In genomic region chr1:50547794-50548193, GRCm38 (mm10) we compare ENCODE assay signal across 20 mouse cellular contexts.
DNase-seq lines count a peak whose midpoint lies in the region; ATAC-seq and TF ChIP-seq lines count a peak whose summit lies in the region.
"Had no signal": no experiment of that assay in that cellular context is flagged by ENCODE, and none has a peak within 500 bp of the region (broad histone marks: within the 10 kb centered on the region; RNA-seq: fewer than 3 reads in every experiment).

No protein-coding gene starts in this region.

- no peaks in the 10 kb centered on the region for H3K4me1 ChIP-seq in midbrain, postnatal 0 days (ENCODE audit: insufficient read depth, low read length)
- no peaks in the 10 kb centered on the region for H3K4me1 ChIP-seq in midbrain, embryonic 15.5 days
- H3K4me1 ChIP-seq in neural tube, embryonic 15.5 days: no peaks in the 10 kb centered on the region
- H3K4me1 ChIP-seq: embryonic facial prominence, embryonic 13.5 days; embryonic facial prominence, embryonic 15.5 days; forebrain, embryonic 10.5 days; forebrain, embryonic 12.5 days had no signal

- no peak for ATAC-seq in midbrain, postnatal 0 days (ENCODE audit: low FRiP score)
- ATAC-seq in midbrain, embryonic 15.5 days (replicated peaks): no peak
- peak; percentile 53; the same call in 1 of the 2 replicates for ATAC-seq in neural tube, embryonic 15.5 days (ENCODE audit: low FRiP score)
- ATAC-seq: forebrain, embryonic 14.5 days; forebrain, embryonic 16.5 days had no signal

- no peaks in the 10 kb centered on the region for H3K27me3 ChIP-seq in midbrain, postnatal 0 days (ENCODE audit: insufficient read depth, low read length)
- no peaks in the 10 kb centered on the region for H3K27me3 ChIP-seq in midbrain, embryonic 15.5 days (replicated peaks)
- no peaks in the 10 kb centered on the region for H3K27me3 ChIP-seq in neural tube, embryonic 15.5 days (replicated peaks)
- H3K27me3 ChIP-seq: embryonic facial prominence, embryonic 13.5 days; embryonic facial prominence, embryonic 15.5 days; forebrain, embryonic 12.5 days had no signal

- 60% methylated on average over 2 of the region's 2 CpGs for WGBS in midbrain, postnatal 0 days
- 71% methylated on average over 2 of the region's 2 CpGs for WGBS in midbrain, embryonic 15.5 days
- WGBS in neural tube, embryonic 15.5 days: 77% methylated on average over 2 of the region's 2 CpGs

- peak; percentile 2 for DNase-seq in midbrain, postnatal 0 days (ENCODE audit: low spot score)
- peak; percentile 8 for DNase-seq in brain, embryonic 14.5 days (ENCODE audit: low read depth)
- DNase-seq in embryo, embryonic 11 days: no peak
- DNase-seq: adrenal gland, adult 2 months; adrenal gland, postnatal 10 days; adrenal gland, postnatal 25 days; cerebellum, adult 11-12 months; cerebellum, adult 2 months; cerebellum, adult 9-10 months; cerebellum, postnatal 10 days; cerebellum, postnatal 25 days had no signal

- TF ChIP-seq POLR2A in brain, embryonic 14.5 days (IDR thresholded peaks at IDR 0.05; ENCODE audit: borderline replicate concordance, extremely low read depth, insufficient read depth, insufficient read length, poor library complexity, severe bottlenecking): no peak

- H3K9ac ChIP-seq in midbrain, postnatal 0 days (replicated peaks; ENCODE audit: low read length, poor library complexity, severe bottlenecking): no peak overlapping the region
- H3K9ac ChIP-seq in midbrain, embryonic 15.5 days: no peak overlapping the region
- no peak overlapping the region for H3K9ac ChIP-seq in neural tube, embryonic 15.5 days (replicated peaks)
- H3K9ac ChIP-seq: embryonic facial prominence, embryonic 13.5 days; embryonic facial prominence, embryonic 15.5 days; forebrain, embryonic 12.5 days had no signal

- no peak overlapping the region for H3K4me3 ChIP-seq in midbrain, postnatal 0 days (ENCODE audit: low read depth, low read length)
- H3K4me3 ChIP-seq in midbrain, embryonic 15.5 days: no peak overlapping the region
- H3K4me3 ChIP-seq in neural tube, embryonic 15.5 days (replicated peaks): no peak overlapping the region
- H3K4me3 ChIP-seq: embryonic facial prominence, embryonic 13.5 days; embryonic facial prominence, embryonic 15.5 days; erythroblast, embryonic 14.5 days; forebrain, embryonic 10.5 days; forebrain, embryonic 12.5 days had no signal

- H3K9me3 ChIP-seq in midbrain, postnatal 0 days (ENCODE audit: low read length): no peaks in the 10 kb centered on the region
- no peaks in the 10 kb centered on the region for H3K9me3 ChIP-seq in midbrain, embryonic 15.5 days
- no peaks in the 10 kb centered on the region for H3K9me3 ChIP-seq in neural tube, embryonic 15.5 days (replicated peaks)
- H3K9me3 ChIP-seq: embryonic facial prominence, embryonic 13.5 days; embryonic facial prominence, embryonic 15.5 days; forebrain, embryonic 10.5 days; forebrain, embryonic 12.5 days had no signal

- H3K27ac ChIP-seq in midbrain, postnatal 0 days (ENCODE audit: low read depth, low read length): no peak overlapping the region
- no peak overlapping the region for H3K27ac ChIP-seq in midbrain, embryonic 15.5 days
- no peak overlapping the region for H3K27ac ChIP-seq in neural tube, embryonic 15.5 days (replicated peaks)
- H3K27ac ChIP-seq: embryonic facial prominence, embryonic 13.5 days; embryonic facial prominence, embryonic 15.5 days; forebrain, embryonic 10.5 days; forebrain, embryonic 12.5 days had no signal

- H3K36me3 ChIP-seq in midbrain, postnatal 0 days (ENCODE audit: insufficient read depth, low read length): no peaks in the 10 kb centered on the region
- no peaks in the 10 kb centered on the region for H3K36me3 ChIP-seq in midbrain, embryonic 15.5 days (replicated peaks)
- no peaks in the 10 kb centered on the region for H3K36me3 ChIP-seq in neural tube, embryonic 15.5 days
- H3K36me3 ChIP-seq: embryonic facial prominence, embryonic 13.5 days; embryonic facial prominence, embryonic 15.5 days; forebrain, embryonic 10.5 days; forebrain, embryonic 12.5 days had no signal

- TF ChIP-seq CTCF in midbrain, postnatal 0 days (IDR thresholded peaks at IDR 0.05): no peak
- no peak for TF ChIP-seq CTCF in brain, embryonic 14.5 days (IDR thresholded peaks at IDR 0.05; ENCODE audit: borderline replicate concordance, extremely low read depth, insufficient read depth, insufficient read length)

- no peak overlapping the region for H3K4me2 ChIP-seq in midbrain, postnatal 0 days (ENCODE audit: low read depth, low read length, poor library complexity, severe bottlenecking)
- H3K4me2 ChIP-seq in midbrain, embryonic 15.5 days: no peak overlapping the region
- no peak overlapping the region for H3K4me2 ChIP-seq in neural tube, embryonic 15.5 days
- H3K4me2 ChIP-seq: embryonic facial prominence, embryonic 13.5 days; embryonic facial prominence, embryonic 15.5 days; forebrain, embryonic 12.5 days had no signal
